ENCODE assay signal across 17 mouse cellular contexts in the genomic region with DNA sequence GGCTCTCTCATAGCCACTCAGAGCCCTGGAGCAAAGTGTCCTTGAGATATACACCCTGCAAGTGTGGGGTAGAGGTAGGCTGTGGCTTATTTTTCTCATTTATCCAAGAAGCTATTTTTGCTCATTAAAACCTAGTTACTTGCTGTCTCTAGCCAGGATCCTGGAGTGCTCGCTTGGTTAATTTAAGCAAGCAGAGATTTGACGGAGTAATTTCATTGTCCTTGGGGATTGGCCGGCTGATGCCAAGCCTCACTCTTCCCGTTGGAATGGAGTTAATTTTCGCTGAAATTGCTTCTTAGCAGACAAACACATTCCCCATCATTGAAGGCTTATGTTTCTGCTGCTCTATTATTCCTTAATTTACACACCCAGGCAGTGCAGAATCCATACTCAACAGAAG.
"Had no signal": no experiment of that assay in that cellular context is flagged by ENCODE, and none has a peak within 500 bp of the region (broad histone marks: within the 10 kb centered on the region; RNA-seq: fewer than 3 reads in every experiment).

No protein-coding gene starts in this region.

- H3K4me2 ChIP-seq: limb, embryonic 12.5 days; stomach, embryonic 15.5 days had no signal

- H3K36me3 ChIP-seq: limb, embryonic 12.5 days; stomach, embryonic 15.5 days had no signal

- H3K9ac ChIP-seq: limb, embryonic 12.5 days; liver, embryonic 14.5 days; stomach, embryonic 15.5 days had no signal

- H3K4me1 ChIP-seq: limb, embryonic 12.5 days; stomach, embryonic 15.5 days had no signal

- H3K9me3 ChIP-seq: limb, embryonic 12.5 days; stomach, embryonic 15.5 days had no signal

- H3K4me3 ChIP-seq: limb, embryonic 12.5 days; stomach, embryonic 15.5 days had no signal

- ATAC-seq: lung, postnatal 0 days had no signal

- DNase-seq: kidney, adult 11 months; kidney, adult 9 months; kidney, postnatal 36 days; layer of hippocampus, adult 9-11 months; layer of hippocampus, postnatal 36 days; liver; lung, adult 2 months; lung, postnatal 36 days; right cerebral cortex, postnatal 4 days; spleen, adult 18-20 months; thymus, adult 2 months; thymus, postnatal 25 days had no signal

- H3K27ac ChIP-seq: kidney, postnatal 0 days; limb, embryonic 12.5 days; liver, embryonic 14.5 days; stomach, embryonic 15.5 days had no signal

- H3K27me3 ChIP-seq: limb, embryonic 12.5 days; stomach, embryonic 15.5 days had no signal
